Mouse (Mus musculus): ENCODE measurements at regions not wholly inside any gene's neighbourhood (a gene's known extent, or its start where the extent isn't known, plus 50 kb on each side); places are given as distances from the start of the nearest gene placed in this dataset.
A peak's percentile ranks its signal among the peaks of the same experiment; 100 is the strongest.

DNA sequence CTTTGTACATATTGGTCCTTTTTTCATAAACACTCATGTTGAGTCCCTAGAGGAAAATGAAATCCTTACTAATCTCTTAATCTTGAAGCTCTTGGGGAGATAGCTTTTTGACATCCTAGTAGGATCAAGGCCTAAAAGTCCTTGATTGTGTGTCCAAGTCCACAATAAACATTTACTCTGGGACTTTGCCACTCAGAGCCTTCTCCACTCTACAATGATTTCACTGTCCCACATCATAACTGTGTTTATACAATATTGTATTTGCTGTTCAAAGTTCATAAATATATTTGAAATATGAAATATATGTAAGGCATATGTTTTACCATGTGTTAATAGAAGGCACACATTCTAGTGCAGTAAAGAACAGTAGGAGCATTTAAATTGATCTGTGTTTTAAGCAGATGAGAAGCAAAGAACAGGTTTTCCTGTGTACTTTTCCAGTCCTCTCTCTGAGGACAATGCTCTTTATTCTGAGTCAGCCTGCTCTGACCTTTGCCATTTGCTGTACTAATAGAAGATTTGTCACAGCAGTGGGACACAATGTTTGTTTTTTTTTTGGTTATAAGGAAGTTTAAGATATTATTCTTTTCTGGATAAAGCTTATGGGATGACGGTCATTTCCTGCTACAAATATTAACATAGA lies 130.7 kb upstream of the Gprin3 start:
- DNase-seq (ENCODE audit: low spot score), result no peak

GRCm38 (mm10) chr6:59537025-59537424 lies 110.9 kb upstream of the Gprin3 start:
- DNase-seq (ENCODE audit: low spot score), result no peak

DNA sequence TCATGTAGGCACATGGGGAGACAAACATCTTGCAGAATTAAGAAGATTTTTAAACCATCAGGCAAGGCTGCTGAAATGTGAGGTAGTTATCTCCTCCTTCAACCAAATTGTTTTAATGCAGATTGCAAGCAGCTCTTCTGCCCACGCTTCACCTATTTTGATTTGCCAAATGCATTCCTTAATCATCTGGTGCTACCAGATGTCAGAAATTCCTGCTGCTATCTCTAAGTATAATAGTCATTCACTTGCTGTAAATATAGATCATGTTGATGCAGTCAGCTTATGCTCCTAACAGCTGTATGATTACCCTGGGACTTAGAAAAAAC lies 98.8 kb upstream of the Gprin3 start:
- DNase-seq (ENCODE audit: low spot score), result no peak

GRCm38 (mm10) chr6:59524095-59524939 lies 98.2 kb upstream of the Gprin3 start:
- DNase-seq (ENCODE audit: low spot score), result no peak

DNA sequence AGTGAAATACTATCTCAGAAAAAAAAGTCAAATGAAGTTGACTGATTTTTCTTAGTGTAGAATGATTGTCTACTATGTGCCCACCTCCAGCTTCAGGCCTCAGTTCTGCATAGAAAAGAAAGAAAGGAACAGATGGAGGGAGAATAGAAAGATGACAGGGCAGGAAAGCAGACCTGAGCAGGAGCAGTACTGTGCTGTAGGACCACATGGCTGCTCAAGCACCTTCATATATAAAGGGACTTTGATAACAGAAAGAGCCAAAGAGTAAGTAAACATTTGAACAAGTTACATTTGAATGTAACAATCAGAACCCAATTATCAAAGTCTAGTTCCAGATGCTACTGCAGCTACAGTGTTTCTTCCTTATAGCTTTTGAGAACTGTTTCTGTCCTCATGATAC lies 96.9 kb upstream of the Gprin3 start:
- no peak for DNase-seq (ENCODE audit: low spot score)

GRCm38 (mm10) chr6:59500818-59501217 lies 74.7 kb upstream of the Gprin3 start:
- DNase-seq (ENCODE audit: low spot score), result no peak

GRCm38 (mm10) chr6:59498800-59499199 lies 72.7 kb upstream of the Gprin3 start:
- no peak for DNase-seq (ENCODE audit: low spot score)

- DNase-seq (ENCODE audit: low spot score), result peak; percentile 16
These were observed 72.0 kb upstream of the Gprin3 start for GRCm38 (mm10) chr6:59498079-59498478.

GRCm38 (mm10) chr6:59489001-59489575 lies 63.0 kb upstream of the Gprin3 start:
- no peak for DNase-seq (ENCODE audit: low spot score)

GRCm38 (mm10) chr6:59488386-59488785 lies 62.3 kb upstream of the Gprin3 start:
- no peak for DNase-seq (ENCODE audit: low spot score)

- DNase-seq (ENCODE audit: low spot score), result no peak
These were observed 57.9 kb upstream of the Gprin3 start for GRCm38 (mm10) chr6:59484004-59484403.

DNA sequence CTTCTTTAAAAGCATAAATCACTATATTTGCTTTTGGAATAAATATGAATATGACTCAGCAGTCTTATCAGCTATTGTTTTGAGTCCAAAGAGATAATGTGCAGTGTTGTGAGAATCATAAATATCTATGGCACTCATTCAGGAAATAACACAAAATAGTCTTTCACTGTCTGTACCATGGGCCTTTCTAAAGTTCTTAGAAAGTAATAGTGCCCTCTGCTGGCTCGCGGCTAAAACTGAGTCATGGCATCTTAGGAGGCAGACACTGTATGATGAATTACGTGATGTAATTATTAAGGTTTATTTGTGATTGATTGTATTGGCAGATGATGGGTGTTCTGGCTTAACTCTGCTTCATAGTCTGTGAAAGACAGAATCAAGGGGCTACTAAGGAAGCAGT lies 57.5 kb upstream of the Gprin3 start:
- DNase-seq (ENCODE audit: low spot score), result no peak
